7 mouse cellular contexts compared by ENCODE assay signal in the genomic region with DNA sequence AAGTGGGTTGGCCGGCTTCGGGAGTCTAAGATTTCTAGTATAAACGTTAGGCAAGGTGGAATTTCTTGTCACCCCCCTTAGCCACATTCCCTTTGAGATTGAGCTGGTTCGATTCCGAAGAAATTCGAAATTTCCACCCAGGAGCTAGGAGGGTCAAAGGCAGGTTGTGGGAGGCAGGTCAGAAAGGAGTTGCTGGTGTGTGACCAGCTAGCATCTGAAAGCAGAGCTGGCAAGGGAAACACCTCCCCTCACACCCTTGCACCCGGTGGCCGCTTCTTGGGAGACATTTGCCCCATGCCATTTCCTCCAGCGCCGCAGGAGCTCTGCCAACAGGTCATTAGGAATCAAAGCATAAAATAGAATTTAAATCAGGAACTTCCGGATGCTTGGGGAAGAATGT. TPM values are rescaled to one million over a fixed set of nuclear protein-coding genes. Genes with fewer than 3 reads are reported as not detected.
DNase-seq lines count a peak whose midpoint lies in the region; ATAC-seq lines count a peak whose summit lies in the region.

No protein-coding gene starts in this region.

- no peak for ATAC-seq in lung, embryonic 16.5 days (ENCODE audit: low read depth)
- no peak for ATAC-seq in forebrain, embryonic 12.5 days (ENCODE audit: low FRiP score)
- ATAC-seq in kidney, embryonic 14.5 days (ENCODE audit: low FRiP score, low TSS enrichment) = no peak
- no peak for ATAC-seq in midbrain, embryonic 14.5 days (ENCODE audit: low FRiP score, low TSS enrichment)
- ATAC-seq in activated CD4-positive, CD25-positive, alpha-beta regulatory T cell, adult 4 months = no peak

- H3K9ac ChIP-seq in lung, embryonic 16.5 days (ENCODE audit: low read length) = peak overlapping the region; percentile 92
- no peak overlapping the region for H3K9ac ChIP-seq in forebrain, embryonic 12.5 days
- peak overlapping the region; percentile 92; the same call in 1 of the 2 replicates for H3K9ac ChIP-seq in kidney, embryonic 14.5 days (ENCODE audit: low read depth, low read length)
- peak overlapping the region; percentile 87; the same call in 1 of the 2 replicates for H3K9ac ChIP-seq in midbrain, embryonic 14.5 days (replicated peaks; ENCODE audit: low read length)

- peak overlapping the region; percentile 72 for H3K4me2 ChIP-seq in lung, embryonic 16.5 days (ENCODE audit: low read depth, low read length)
- peak overlapping the region; percentile 89 for H3K4me2 ChIP-seq in forebrain, embryonic 12.5 days
- peak overlapping the region; percentile 86 for H3K4me2 ChIP-seq in kidney, embryonic 14.5 days (replicated peaks; ENCODE audit: low read depth, low read length)
- peak overlapping the region; percentile 98 for H3K4me2 ChIP-seq in midbrain, embryonic 14.5 days (ENCODE audit: low read length)

- WGBS in lung, embryonic 16.5 days = 4% methylated on average over 11 of the region's 11 CpGs
- 4% methylated on average over 11 of the region's 11 CpGs for WGBS in forebrain, embryonic 12.5 days
- WGBS in kidney, embryonic 14.5 days = 1% methylated on average over 11 of the region's 11 CpGs
- 2% methylated on average over 11 of the region's 11 CpGs for WGBS in midbrain, embryonic 14.5 days

- no peak for DNase-seq in lung, postnatal 36 days
- no peak for DNase-seq in midbrain, embryonic 14.5 days
- DNase-seq in layer of hippocampus, adult 11-12 months (ENCODE audit: low spot score) = no peak

- H3K9me3 ChIP-seq in lung, embryonic 16.5 days (ENCODE audit: control insufficient read depth, low read length) = no peaks in the 10 kb centered on the region
- H3K9me3 ChIP-seq in forebrain, embryonic 12.5 days = no peaks in the 10 kb centered on the region
- H3K9me3 ChIP-seq in kidney, embryonic 14.5 days (ENCODE audit: control insufficient read depth, low read length) = no peaks in the 10 kb centered on the region
- no peaks in the 10 kb centered on the region for H3K9me3 ChIP-seq in midbrain, embryonic 14.5 days (ENCODE audit: control insufficient read depth, low read length)

- peak overlapping the region; percentile 92 for H3K4me3 ChIP-seq in lung, embryonic 16.5 days (ENCODE audit: low read length)
- H3K4me3 ChIP-seq in forebrain, embryonic 12.5 days (replicated peaks) = peak overlapping the region; percentile 76
- peak overlapping the region; percentile 96 for H3K4me3 ChIP-seq in kidney, embryonic 14.5 days (ENCODE audit: low read length)
- H3K4me3 ChIP-seq in midbrain, embryonic 14.5 days (replicated peaks; ENCODE audit: low read depth, low read length) = peak overlapping the region; percentile 79

- no peaks in the 10 kb centered on the region for H3K27me3 ChIP-seq in lung, embryonic 16.5 days (ENCODE audit: control insufficient read depth, insufficient read depth, low read depth, low read length)
- H3K27me3 ChIP-seq in forebrain, embryonic 12.5 days = no peaks in the 10 kb centered on the region
- H3K27me3 ChIP-seq in kidney, embryonic 14.5 days (ENCODE audit: control insufficient read depth, insufficient read depth, low read length) = no peaks in the 10 kb centered on the region
- no peaks in the 10 kb centered on the region for H3K27me3 ChIP-seq in midbrain, embryonic 14.5 days (ENCODE audit: control insufficient read depth, insufficient read depth, low read length)

- peak overlapping the region; percentile 100 for H3K27ac ChIP-seq in lung, embryonic 16.5 days (ENCODE audit: low read length)
- peak overlapping the region; percentile 99; the same call in 1 of the 2 replicates for H3K27ac ChIP-seq in forebrain, embryonic 12.5 days
- peak overlapping the region; percentile 99; the same call in 1 of the 2 replicates for H3K27ac ChIP-seq in kidney, embryonic 14.5 days (ENCODE audit: low read depth, low read length)
- peak overlapping the region; percentile 99 for H3K27ac ChIP-seq in midbrain, embryonic 14.5 days (replicated peaks; ENCODE audit: low read depth, low read length)

- no peaks in the 10 kb centered on the region for H3K36me3 ChIP-seq in lung, embryonic 16.5 days (ENCODE audit: control insufficient read depth, insufficient read depth, low read length)
- H3K36me3 ChIP-seq in forebrain, embryonic 12.5 days (replicated peaks) = no peaks in the 10 kb centered on the region
- H3K36me3 ChIP-seq in kidney, embryonic 14.5 days (ENCODE audit: control insufficient read depth, insufficient read depth, low read length) = no peaks in the 10 kb centered on the region
- no peaks in the 10 kb centered on the region for H3K36me3 ChIP-seq in midbrain, embryonic 14.5 days (ENCODE audit: control insufficient read depth, insufficient read depth, low read length)

- H3K4me1 ChIP-seq in lung, embryonic 16.5 days (replicated peaks; ENCODE audit: control insufficient read depth, insufficient read depth, low read length) = peaks cover 3% of the 10 kb centered on the region; the same call in 1 of the 2 replicates
- H3K4me1 ChIP-seq in forebrain, embryonic 12.5 days = peaks cover 11% of the 10 kb centered on the region
- H3K4me1 ChIP-seq in kidney, embryonic 14.5 days (ENCODE audit: control insufficient read depth, insufficient read depth, low read length) = no peaks in the 10 kb centered on the region
- H3K4me1 ChIP-seq in midbrain, embryonic 14.5 days (ENCODE audit: control insufficient read depth, insufficient read depth, low read length) = 0 out of 2 replicates have a peak, but pooled peaks cover under 1% of the 10 kb centered on the region

RNA-seq across cellular contexts. Expression of a gene that starts 2.5 kb away (rescaled TPM):
- polyA plus RNA-seq in lung, embryonic 16.5 days (2015; fragmentation: Nextera tagmentation; extraction: Ambion mirVana) = 52.1 and 61.7 TPM in 2 replicates
- polyA plus RNA-seq in forebrain, embryonic 12.5 days (2016; fragmentation: Nextera tagmentation; extraction: Ambion mirVana) = 10.0 and 18.2 TPM in 2 replicates
- polyA plus RNA-seq in kidney, embryonic 14.5 days (2014; fragmentation: Nextera tagmentation; extraction: Ambion mirVana) = 56.3 and 77.5 TPM in 2 replicates
- 39.5 and 40.1 TPM in 2 replicates for polyA plus RNA-seq in midbrain, embryonic 14.5 days (2014; fragmentation: Nextera tagmentation; extraction: Ambion mirVana)
- polyA plus RNA-seq in activated CD4-positive, CD25-positive, alpha-beta regulatory T cell, adult 4 months (2017; shearing (Covaris generic)) = not detected
